In the genomic region with DNA sequence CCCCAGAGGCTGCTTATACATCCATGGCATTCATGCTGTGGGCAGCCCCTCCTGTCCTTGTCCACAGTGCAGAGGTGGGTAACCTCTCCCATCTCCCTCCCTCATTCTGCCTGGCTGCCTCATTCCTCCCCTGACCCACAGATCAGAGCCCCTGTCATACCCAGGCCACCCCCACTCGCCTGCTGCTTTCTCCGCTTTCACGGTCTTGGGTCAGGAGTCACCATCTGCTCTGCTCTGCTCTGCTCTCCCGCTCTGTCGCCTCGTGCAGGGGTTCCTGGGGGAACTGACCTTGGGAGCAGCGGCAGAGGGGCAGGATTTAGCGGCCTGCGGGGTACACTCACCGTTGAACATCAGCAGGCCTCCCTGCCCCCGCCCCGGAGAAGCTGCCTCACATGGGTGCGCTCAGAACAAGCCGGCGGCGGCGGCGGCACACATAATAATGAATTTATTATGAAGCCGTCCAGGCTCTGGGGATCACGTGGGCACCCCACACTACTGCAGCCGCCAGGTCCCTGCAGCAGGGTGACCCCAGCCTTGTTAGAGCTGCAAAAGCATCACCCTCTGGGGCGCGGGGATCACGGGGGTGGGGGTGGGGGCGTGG, we compare ENCODE assay signal across 8 mouse cellular contexts. TPM values are rescaled to one million over a fixed set of nuclear protein-coding genes. Genes with fewer than 3 reads are reported as not detected.
DNase-seq lines count a peak whose midpoint lies in the region; ATAC-seq and TF ChIP-seq lines count a peak whose summit lies in the region.

No protein-coding gene starts in this region.

- 0 out of 2 replicates have a peak, but pooled peaks cover under 1% of the 10 kb centered on the region for H3K36me3 ChIP-seq in kidney, postnatal 0 days (ENCODE audit: insufficient read depth, low read length)
- no peaks in the 10 kb centered on the region for H3K36me3 ChIP-seq in neural tube, embryonic 14.5 days (ENCODE audit: control insufficient read depth, insufficient read depth, low read length)

- H3K9me3 ChIP-seq in kidney, postnatal 0 days (replicated peaks; ENCODE audit: low read length), result no peaks in the 10 kb centered on the region
- no peaks in the 10 kb centered on the region for H3K9me3 ChIP-seq in neural tube, embryonic 14.5 days (ENCODE audit: control insufficient read depth, low read length)

- TF ChIP-seq CTCF in gastrocnemius, adult 2 months (IDR thresholded peaks at IDR 0.05), result no peak
- TF ChIP-seq CTCF in kidney, postnatal 0 days (IDR thresholded peaks at IDR 0.05; ENCODE audit: low read depth), result no peak

- H3K4me3 ChIP-seq in gastrocnemius, adult 2 months, result peak overlapping the region; percentile 56
- no peak overlapping the region for H3K4me3 ChIP-seq in kidney, postnatal 0 days (replicated peaks; ENCODE audit: low read depth, low read length)
- H3K4me3 ChIP-seq in neural tube, embryonic 14.5 days (ENCODE audit: low read depth, low read length), result no peak overlapping the region; the same call in 1 of the 2 replicates

- H3K4me2 ChIP-seq in kidney, postnatal 0 days (ENCODE audit: low read length), result peak overlapping the region; percentile 27
- peak overlapping the region; percentile 40 for H3K4me2 ChIP-seq in neural tube, embryonic 14.5 days (ENCODE audit: low read depth, low read length)

- peak overlapping the region; percentile 0; the same call in 1 of the 2 replicates for H3K9ac ChIP-seq in kidney, postnatal 0 days (ENCODE audit: low read depth, low read length)
- peak overlapping the region; percentile 43 for H3K9ac ChIP-seq in neural tube, embryonic 14.5 days (replicated peaks; ENCODE audit: low read depth, low read length)

- 13% methylated on average over 25 of the region's 25 CpGs for WGBS in kidney, postnatal 0 days
- 4% methylated on average over 24 of the region's 25 CpGs for WGBS in neural tube, embryonic 14.5 days

- no peak for DNase-seq in gastrocnemius, adult 2 months
- no peak for DNase-seq in gastrocnemius, postnatal 25 days
- peak; percentile 40 for DNase-seq in right cerebral cortex, postnatal 25 days
- no peak for DNase-seq in right cerebral cortex, postnatal 36 days (ENCODE audit: low spot score in 2 of 2)
- peak; percentile 88 for DNase-seq in kidney, postnatal 0 days (ENCODE audit: low spot score)
- DNase-seq in natural killer cell, adult 2 months (ENCODE audit: low spot score in 2 of 2), result no peak

- peaks cover 61% of the 10 kb centered on the region for H3K4me1 ChIP-seq in kidney, postnatal 0 days (replicated peaks; ENCODE audit: insufficient read depth, low read length)
- peaks cover 67% of the 10 kb centered on the region for H3K4me1 ChIP-seq in neural tube, embryonic 14.5 days (ENCODE audit: control insufficient read depth, insufficient read depth, low read length)

- intact Hi-C loops in gastrocnemius, adult 2 months (cut with DNase I), result no loop called here

- H3K27me3 ChIP-seq in kidney, postnatal 0 days (ENCODE audit: insufficient read depth, low read length), result no peaks in the 10 kb centered on the region
- H3K27me3 ChIP-seq in neural tube, embryonic 14.5 days (ENCODE audit: control insufficient read depth, insufficient read depth, low read length), result no peaks in the 10 kb centered on the region

- ATAC-seq in kidney, postnatal 0 days (replicated peaks; ENCODE audit: low FRiP score, low read depth), result peak; percentile 55
- ATAC-seq in neural tube, embryonic 14.5 days (ENCODE audit: low read depth), result peak; percentile 26
- ATAC-seq in inflammation-experienced regulatory T-cells, adult 6 months, result no peak

- H3K27ac ChIP-seq in gastrocnemius, adult 2 months, result peak overlapping the region; percentile 85
- no peak overlapping the region for H3K27ac ChIP-seq in kidney, postnatal 0 days
- peak overlapping the region; percentile 88 for H3K27ac ChIP-seq in neural tube, embryonic 14.5 days (ENCODE audit: low read depth, low read length)

RNA-seq across cellular contexts. Expression of a gene that starts 39.7 kb away (rescaled TPM):
- under 1 TPM; 0.36 to 0.67 TPM for total RNA-seq in gastrocnemius, adult 2 months (2021)
- total RNA-seq in gastrocnemius, postnatal 25 days (2021), result 1 to 10 TPM; 1.0 to 1.3 TPM
- polyA plus RNA-seq in kidney, postnatal 0 days (2015; fragmentation: Nextera tagmentation; extraction: Ambion mirVana), result 54.0 and 70.0 TPM in 2 replicates
- polyA plus RNA-seq in neural tube, embryonic 14.5 days (2014; fragmentation: Nextera tagmentation; extraction: Ambion mirVana), result 10.5 and 13.1 TPM in 2 replicates
- polyA plus RNA-seq in inflammation-experienced regulatory T-cells, adult 6 months (2017; shearing (Covaris generic)), result 10 to 100 TPM in 2 of 3 experiments, 1 to 10 TPM in 1; 9.6 to 54.3 (median 13.6) TPM

Comparison
In these comparisons a context has a peak if more than half of its experiments do, and no peak if none do; other contexts are left out.
1. DNase-seq: peak in right cerebral cortex, postnatal 25 days (single experiment) and kidney, postnatal 0 days (single experiment); none in gastrocnemius, adult 2 months (single experiment), gastrocnemius, postnatal 25 days (single experiment), right cerebral cortex, postnatal 36 days (0 of 2) and natural killer cell, adult 2 months (0 of 2).